Mouse (Mus musculus): ENCODE data around the gene Ankrd13c.
"Not testable (repeated sequence)": the region's sequence is repeated elsewhere in the genome, so short reads cannot be mapped to it uniquely, and the experiment has no call there.

Gene Ankrd13c

DNA sequence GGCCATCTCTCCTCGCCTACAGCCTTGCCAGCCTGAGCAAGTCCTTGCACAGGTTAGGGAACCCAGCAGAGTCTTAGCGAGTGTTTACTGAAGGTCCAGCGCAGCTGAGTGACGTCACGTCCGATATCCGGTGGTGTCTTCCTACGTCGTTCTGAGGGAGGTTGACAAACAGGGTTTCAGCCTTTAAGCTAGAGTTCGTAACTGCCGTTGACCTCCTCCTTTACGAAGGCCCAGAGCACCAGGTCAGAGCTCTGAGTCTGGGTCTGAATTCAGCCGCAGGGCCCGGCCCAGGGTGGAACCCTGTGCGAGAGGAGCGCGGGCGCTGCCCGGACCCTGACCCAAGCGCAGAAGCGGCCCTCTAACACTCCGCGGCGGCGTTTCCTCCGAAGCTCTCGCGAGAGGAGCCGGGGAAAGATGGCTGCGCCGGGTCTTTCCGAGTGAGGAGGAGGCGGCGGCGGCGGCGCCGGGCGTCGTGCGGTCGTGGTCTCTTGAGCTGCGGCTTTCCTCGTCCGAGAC lies at the start of gene Ankrd13c:
TSS of gene Ankrd13c (plus strand) at position 397 of the 516 bp plus-strand sequence.
- peak; percentile 85 to 88 for DNase-seq (ENCODE audit: low spot score in 2 of 2)

- DNase-seq (ENCODE audit: low spot score in 2 of 2) = no peak
Observed at GRCm38 (mm10) chr3:157897645-157898044, 49.4 kb upstream of the Ankrd13c start.

DNA sequence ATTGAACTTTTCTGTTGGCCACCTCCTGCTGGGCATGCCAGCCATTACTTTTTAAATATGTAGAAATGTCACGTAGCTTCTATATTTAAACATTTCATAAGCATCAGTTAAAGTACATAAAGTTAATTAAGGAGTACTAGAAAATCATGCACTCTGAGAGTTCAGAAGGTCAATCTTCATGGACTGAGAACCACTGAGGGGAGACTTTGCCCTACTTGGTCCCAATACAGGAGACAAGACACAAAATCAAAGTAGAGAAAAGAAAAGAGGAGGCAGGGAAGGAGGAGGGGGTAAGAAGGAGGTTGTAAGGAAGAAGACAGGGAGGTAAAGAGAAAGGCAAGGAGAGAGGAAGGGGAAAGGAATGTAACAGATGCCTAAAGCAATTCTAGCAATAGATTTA lies 47.1 kb upstream of the Ankrd13c start:
- DNase-seq (ENCODE audit: low spot score in 2 of 2) = no peak

GRCm38 (mm10) chr3:157901721-157902120 lies 45.3 kb upstream of the Ankrd13c start:
- no peak for DNase-seq (ENCODE audit: low spot score in 2 of 2)

DNA sequence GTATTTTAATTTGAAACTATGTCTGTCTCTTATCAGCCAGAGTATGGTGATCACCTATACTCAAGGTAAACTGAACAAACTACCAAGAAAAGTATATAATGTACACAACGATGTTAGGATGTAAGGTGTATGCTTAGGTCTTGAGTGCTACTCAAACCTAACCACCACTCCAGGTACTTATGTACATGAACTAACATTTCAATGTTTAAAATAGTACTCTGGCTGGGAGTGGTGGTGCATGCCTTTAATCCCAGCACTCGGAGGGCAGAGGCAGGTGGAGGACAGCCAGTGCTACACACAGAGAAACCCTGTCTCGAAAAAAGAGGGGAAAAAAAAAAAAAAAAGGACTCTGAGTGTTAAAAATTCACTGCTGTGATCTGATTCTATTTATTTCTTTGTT lies 38.9 kb upstream of the Ankrd13c start:
- DNase-seq (ENCODE audit: low spot score in 2 of 2) = no peak

DNA sequence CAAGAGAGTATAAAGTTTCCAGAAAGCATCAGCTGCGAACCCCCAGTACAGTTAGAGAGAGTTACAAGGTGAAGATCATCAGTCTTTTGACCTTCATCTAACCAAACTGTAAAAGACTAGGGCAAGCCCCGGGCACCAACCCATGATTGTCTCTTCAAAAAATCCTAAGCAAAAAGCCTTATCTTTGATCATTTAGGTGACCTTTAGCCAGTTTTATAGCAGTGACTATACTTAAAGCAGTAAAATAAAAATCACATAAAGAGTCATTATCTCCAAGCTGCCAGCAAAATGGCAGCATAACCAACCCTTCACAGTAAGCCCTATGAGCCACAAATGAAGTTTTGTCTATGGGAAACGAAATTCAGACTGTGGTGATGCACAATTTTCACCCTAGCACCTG lies 36.8 kb upstream of the Ankrd13c start:
- no peak for DNase-seq (ENCODE audit: low spot score in 2 of 2)

GRCm38 (mm10) chr3:157912155-157912554 lies 34.9 kb upstream of the Ankrd13c start:
- no peak for DNase-seq (ENCODE audit: low spot score in 2 of 2)

DNA sequence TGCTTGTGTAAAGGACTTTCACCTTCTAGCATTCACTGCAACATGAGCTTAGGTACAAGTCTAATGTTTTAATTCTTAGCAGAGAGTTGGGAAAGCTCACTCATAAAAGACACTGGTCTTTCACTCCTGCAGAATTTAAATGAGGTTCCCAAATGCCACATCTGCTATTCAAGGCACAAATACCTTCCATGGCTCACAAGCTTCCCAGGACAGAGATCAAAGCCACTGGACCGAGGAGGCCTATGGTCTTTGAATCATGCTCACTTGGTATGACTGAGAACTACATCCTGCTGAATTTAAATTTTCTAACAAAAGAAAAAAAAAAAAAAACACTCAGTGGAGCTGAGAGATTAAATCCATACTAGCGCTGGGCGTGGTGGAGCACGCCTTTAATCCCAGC lies 30.7 kb upstream of the Ankrd13c start:
- DNase-seq (ENCODE audit: low spot score in 2 of 2) = no peak

DNA sequence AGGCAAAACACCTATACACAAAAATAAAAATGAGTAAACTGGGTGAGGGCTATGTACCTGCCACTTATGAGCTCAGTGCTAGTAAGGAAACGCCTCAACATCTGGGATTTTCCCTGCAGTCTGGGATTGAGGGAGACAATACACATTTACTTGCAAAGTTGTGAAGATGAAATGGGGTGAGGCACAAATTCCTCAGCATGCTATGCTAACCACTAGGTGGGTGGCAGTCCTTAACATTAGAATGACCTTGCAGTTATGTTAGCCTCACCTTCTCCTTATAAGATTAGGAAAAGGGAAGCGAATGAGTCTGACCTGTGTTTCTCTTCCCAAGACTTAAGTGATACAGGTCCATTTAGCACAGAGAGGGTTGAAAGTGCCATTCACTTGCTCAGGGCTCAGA lies 25.7 kb upstream of the Ankrd13c start:
- no peak for DNase-seq (ENCODE audit: low spot score in 2 of 2)

GRCm38 (mm10) chr3:157923268-157923835 lies 23.7 kb upstream of the Ankrd13c start:
- DNase-seq (ENCODE audit: low spot score in 2 of 2) = no peak

GRCm38 (mm10) chr3:157924692-157925328 lies 22.2 kb upstream of the Ankrd13c start, which contains the start of gene Cth:
TSS of gene Cth (minus strand) at chr3:157925077.
- peak; percentile 62 to 69 for DNase-seq (ENCODE audit: low spot score in 2 of 2)

DNA sequence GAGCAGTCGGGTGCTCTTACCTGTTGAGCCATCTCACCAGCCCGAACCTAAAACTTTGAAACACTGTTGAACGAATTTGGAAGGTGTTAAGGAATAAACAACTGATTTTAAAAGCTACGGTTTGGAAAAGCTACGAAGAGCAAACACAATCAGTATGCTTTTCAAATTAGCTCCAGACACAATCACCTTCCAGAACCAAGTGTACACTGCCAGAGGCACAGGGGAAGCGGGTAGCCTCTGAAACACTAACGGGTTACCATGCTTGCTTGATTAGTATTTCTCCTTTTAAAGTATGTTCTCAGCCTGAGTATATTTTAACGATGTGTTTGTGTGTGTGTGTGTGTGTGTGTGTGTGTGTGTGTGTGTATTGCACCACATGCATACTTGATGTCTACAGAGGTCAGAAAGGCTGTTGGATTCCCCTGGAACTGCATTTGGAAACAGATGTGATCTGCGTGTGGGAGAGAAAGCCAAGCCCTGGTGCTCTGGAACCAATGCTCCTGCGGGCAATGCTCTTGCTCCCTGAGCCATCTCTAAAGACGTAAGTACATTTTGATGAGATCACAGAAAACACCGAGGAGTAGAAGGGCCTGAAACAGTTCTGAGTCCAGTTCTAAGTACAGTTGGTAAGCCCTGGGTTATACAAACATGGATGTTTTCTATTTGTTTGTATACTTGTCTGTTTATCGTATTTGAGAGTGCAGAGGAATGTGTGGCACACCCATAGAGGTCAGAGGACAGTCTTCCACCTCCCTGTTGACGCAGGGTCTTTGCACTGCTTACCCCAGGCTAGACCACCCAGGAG lies 21.1 kb upstream of the Ankrd13c start:
- DNase-seq (ENCODE audit: low spot score in 2 of 2) = no peak

DNA sequence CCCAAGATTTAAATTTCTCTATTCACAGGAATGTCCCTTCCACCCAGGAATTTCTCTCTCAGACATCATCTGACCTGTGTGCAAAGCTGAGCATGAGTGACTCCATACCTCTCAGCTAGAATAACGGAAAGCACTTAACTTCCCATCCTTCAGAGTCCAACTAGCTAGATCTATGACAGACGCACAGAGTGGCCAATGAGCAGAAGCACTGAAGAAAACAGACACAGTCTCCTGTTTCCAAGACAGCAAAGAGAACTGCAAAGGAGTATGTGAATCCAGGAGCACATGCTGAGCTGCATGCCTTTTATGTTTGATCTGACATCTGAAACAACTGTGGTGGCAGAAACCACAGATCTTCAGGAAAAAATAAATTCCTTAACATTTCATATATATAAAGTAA lies 20.3 kb upstream of the Ankrd13c start:
- no peak for DNase-seq (ENCODE audit: low spot score in 2 of 2)

GRCm38 (mm10) chr3:157928731-157929130 lies 18.3 kb upstream of the Ankrd13c start:
- DNase-seq (ENCODE audit: low spot score in 2 of 2) = no peak

DNA sequence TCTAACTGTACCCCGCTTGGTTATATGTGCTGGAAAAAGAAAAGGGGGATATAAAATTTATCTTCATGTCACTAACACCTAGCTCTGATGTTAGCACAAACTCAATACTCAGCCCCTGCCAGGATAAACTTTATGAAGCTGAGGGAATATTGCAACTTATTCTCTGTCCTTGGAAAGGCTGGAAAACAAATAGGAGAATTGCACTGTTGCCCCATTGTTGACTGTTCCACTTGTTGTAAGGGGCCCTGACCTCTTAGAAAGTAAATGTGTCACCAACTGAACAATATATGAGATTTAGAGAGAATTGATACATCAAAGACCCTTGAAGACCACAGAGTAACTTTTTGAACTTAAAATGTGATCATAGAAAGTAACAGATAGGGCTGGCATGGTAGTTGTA lies 17.6 kb upstream of the Ankrd13c start:
- no peak for DNase-seq (ENCODE audit: low spot score in 2 of 2)

DNA sequence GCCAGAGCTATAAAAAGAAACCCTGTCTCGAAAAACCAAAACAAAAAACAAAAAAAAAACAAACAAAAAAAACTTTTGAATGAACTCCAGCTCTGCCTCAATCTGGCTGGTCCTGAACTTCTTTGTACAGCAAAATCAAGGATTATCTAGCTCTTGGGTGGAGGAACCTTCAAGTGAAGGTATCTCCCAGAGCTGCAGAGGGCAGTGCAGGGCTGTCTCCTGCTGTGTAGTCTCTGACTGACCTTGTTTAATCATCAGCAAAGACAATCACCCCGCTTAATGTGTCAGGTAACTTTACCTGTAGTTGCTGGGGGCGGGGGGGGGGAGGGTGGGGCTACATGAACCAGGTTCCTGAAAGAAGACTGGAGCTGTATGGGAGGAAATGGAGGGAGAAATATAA lies 15.4 kb upstream of the Ankrd13c start:
- no peak for DNase-seq (ENCODE audit: low spot score in 2 of 2)

- no peak for DNase-seq (ENCODE audit: low spot score in 2 of 2)
Observed at GRCm38 (mm10) chr3:157932074-157932473, 15.0 kb upstream of the Ankrd13c start.

DNA sequence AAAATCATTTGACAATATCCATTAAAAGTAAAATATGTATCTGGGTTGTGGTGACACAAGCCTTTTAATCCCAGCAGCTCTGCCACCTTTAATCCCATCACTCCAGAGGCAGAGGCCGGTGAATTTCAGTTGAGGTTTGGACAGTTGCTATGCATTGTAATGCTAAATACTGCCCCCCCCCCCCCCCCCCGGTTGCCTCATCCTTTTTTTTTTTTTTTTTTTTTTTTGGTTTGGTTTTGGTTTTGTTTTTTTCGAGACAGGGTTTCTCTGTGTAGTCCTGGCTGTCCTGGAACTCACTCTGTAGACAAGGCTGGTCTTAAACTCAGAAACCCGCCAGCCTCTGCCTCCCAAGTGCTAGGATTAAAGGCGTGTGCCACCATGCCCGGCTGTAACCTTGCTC lies 13.8 kb upstream of the Ankrd13c start:
- DNase-seq (ENCODE audit: low spot score in 2 of 2) = not testable (repeated sequence)

DNA sequence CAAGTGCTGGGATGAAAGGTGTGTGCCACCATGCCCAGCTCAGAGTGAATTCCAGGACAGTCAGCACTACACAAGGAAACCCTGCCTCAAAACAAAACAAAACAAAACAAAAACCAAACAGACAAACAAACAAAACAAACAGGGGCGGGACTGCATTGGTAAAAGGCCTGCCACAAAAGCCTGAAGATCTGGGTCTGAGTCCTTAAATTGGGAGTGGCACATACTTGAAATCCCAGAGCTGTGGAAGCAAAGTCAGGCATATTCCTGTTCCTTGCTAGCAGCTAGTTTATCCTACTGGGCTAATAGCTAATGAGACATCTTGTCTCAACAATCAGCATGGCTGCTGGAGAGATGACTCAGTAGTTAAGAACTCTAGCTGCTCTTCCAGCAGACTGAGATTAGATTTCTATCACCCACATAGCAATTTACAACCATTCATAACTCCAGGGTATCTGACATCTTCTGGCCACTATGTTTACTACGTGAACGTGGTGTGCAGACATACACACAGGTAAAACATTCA lies 12.7 kb upstream of the Ankrd13c start:
- no peak for DNase-seq (ENCODE audit: low spot score in 2 of 2)

GRCm38 (mm10) chr3:157938585-157938984 lies 8.5 kb upstream of the Ankrd13c start:
- DNase-seq (ENCODE audit: low spot score in 2 of 2) = no peak

- peak; percentile 20 to 31 for DNase-seq (ENCODE audit: low spot score in 2 of 2)
Observed at GRCm38 (mm10) chr3:157947383-157948280, 593 bp downstream of the Ankrd13c start.

Data from frontal cortex, postnatal 25 days (tissue).